Mouse (Mus musculus) mouse trophoblast stem cell (cell line): Measurements from ENCODE around the gene Syne1.

Source experiments
- in situ Hi-C, 2 experiments: fragments of 300-500 bp; cut with MseI, MboI; formaldehyde crosslinking; loops; 2 replicates in 1 of 2; 3 replicates in 1 of 2; pipeline ENCODE4 v1.15.1; 2025

The Syne1 gene

GRCm38 (mm10) chr10:5163286-5163685 is 388.0 kb downstream of the Syne1 start:
- in situ Hi-C loops, result loop anchor here (25.0 kb wide), 1 partner anchor 751 kb away; no protein-coding TSS in a partner anchor

GRCm38 (mm10) chr10:5161394-5161872 is 389.8 kb downstream of the Syne1 start:
- in situ Hi-C loops, result loop anchor here (25.0 kb wide), 1 partner anchor 749 kb away; no protein-coding TSS in a partner anchor

DNA sequence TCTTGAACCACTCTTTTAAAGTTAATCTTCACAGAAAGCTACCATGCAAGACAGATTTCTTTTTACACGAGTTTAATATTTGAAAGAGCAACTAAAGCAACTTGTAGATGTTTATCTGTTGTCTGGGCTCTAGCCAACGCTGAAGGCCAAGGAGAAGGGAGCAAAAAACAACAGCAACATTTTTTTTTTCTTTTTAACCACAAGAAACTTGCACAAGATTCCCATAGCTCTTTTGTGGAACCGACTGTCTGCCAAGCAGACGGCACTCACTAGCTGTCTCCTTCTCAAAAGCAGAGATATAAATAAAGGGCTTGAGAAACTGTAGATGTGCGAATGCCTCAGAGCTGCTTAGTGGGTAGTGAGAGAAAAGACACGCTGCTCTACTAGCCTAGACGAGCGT is 391.6 kb downstream of the Syne1 start:
- in situ Hi-C loops, result loop anchor here (25.0 kb wide), 1 partner anchor 747 kb away; no protein-coding TSS in a partner anchor

DNA sequence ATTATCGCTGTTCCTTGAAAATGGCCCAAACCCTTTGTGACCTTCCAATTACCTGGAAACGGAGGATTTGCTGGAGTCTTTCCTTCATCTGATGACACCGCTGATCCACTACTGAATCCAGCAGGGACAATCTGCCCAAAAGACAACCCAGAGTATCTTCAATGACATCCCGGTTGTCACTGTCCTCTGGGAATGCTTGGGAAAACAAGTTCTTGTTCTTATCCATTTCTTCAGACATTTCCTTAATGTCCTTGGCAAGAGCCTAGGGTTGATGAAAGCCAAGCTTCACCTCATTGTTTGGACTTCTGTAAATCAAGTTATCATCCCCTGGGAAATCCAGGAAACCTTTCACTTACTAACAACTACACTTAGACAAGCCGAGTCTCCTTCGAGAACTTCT is 398.2 kb downstream of the Syne1 start:
- in situ Hi-C loops, result loop anchor here (25.0 kb wide), 1 partner anchor 741 kb away; no protein-coding TSS in a partner anchor

DNA sequence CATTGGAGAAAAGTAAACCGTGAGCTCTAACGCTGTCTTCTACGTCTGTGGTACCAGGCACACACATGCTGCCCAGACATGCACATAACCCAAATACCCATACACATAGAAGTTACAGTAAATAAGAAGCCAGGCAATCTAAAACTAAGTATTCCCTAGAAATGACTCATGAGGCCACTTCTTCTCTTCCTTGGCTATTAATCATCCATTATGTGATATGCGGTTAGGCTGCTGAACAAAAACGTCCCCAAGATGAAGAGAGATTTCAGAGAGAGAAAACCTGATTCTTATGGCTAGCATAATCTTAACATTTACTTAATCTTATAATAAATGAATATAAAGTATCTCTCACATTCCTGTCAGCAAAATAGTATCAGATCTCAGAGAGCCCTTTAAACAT is 409.8 kb downstream of the Syne1 start:
- in situ Hi-C loops, result no loop called here

DNA sequence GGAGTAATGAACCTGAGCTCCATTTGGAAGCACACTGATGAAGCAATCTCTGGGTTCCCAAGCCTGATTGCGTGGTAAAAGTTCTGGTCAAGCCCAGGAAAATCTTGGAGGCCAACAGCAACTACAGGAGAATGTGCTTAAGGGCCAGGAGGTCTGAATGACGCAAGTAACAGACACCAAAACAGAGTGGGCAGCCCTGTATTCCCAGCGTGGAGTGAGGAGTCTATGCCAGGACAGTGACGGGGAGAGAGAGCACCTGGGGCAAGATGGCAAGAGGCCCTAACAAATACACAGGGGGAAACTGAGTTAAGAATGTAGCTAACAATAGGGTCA is 411.4 kb downstream of the Syne1 start:
- in situ Hi-C loops, result no loop called here

DNA sequence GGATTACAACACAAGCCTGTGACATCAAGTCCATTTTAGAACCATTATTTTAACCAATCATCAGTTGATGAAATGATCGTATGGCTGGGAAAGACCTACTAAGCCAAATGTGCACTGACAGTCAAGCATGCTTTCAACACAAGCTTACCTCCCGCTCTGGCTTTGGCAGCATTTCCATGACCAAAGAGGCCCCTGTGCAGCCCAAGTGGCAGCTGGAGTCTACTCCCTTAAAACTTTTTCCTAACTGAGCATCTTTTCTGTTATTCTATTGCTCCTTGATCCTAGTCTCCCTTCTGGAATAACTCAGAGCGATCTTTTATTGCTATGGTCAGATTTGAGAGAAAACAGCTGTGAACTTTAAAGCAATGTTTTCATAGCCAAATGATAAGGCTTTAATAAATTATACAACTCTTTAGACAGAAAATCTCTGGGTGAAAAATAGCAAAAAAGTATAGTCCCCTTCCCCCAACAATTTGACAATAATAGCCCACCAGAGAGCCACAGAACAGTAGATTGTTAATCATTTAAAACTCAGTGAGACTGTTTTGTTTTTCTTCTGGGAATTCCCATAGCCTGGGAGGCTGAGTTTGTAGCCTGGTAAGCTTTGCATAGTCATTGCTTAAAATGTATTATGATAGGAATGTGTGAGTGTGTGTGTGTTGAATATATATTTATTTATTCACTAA is 411.9 kb downstream of the Syne1 start:
- in situ Hi-C loops, result no loop called here

- in situ Hi-C loops, result no loop called here
Measured at GRCm38 (mm10) chr10:5132050-5132449, 419.2 kb downstream of the Syne1 start.

DNA sequence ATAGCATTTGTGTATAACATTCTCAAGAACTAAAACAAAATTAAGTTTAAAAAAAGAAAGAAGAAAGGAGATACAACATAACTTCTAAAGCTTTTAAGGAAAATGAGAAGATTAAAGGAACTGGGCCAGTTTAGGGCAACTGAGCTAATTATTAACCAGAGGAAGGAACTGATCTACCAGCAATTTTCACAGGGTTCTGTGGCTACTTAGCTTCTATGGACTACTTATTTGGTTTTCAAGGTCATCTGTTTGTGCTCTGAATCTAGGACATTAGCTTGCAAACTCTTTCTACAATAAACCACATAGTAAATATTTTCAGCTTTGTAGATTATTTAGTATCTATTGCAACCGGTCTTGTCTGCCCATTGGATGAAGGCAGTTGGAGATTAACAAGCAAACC is 420.8 kb downstream of the Syne1 start:
- in situ Hi-C loops, result no loop called here

GRCm38 (mm10) chr10:5124757-5125156 is 426.5 kb downstream of the Syne1 start:
- in situ Hi-C loops, result no loop called here

DNA sequence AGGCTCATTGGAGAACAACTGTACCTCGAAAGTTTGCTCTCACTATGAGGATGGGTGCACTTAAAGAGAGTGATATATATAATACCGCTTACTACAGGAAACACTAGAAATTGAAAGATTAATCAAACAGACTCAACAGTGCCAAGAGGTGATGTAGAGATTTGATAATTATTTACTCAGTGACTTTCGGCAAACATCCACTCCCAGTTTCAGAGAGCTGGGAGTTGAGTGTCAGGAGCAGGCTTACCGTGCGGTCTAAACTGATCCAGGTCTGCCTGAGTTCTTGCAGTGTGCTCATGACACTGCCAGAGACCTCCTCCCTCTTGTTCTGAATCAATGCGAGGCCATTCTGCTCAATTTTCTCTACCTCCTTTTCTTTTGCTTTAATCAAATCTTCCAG is 434.6 kb downstream of the Syne1 start:
- in situ Hi-C loops, result no loop called here

GRCm38 (mm10) chr10:5116155-5116554 is 435.1 kb downstream of the Syne1 start:
- in situ Hi-C loops, result no loop called here

DNA sequence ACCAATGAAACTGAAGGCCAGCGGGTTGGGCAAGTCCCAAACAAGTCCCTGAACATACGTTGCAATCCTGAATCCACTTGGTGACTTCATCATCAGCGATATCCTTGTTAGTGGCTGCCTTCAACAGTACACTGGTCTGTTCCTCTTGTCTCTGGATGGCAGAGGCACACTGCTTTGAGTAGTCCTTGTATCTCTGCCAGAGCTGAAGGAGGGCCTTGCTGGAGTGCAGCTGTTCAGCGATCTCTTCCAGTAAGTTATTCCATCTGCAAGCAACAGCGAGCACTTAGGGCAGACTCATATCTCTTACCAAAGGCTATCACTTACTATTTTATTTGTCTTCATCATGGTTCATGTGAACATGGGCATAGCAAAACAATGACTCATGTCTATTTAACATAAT is 440.5 kb downstream of the Syne1 start:
- in situ Hi-C loops, result no loop called here

DNA sequence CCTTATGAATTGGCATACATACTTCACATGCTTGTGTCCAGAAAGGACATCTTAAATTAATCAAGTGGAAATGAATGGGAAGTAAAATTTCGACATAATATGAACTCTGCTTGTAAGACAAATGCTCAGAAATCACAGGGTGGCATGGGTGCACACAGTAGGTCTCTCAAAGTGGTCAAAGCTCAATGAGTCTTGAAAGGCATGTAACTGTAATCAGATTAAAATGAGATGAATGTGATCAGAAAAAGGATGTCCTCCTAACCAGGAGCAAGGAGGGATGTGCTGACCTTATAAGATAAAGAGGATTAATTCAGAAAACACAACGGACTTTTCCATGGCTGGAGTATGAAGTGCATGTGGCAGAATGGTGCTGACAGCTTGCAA is 453.5 kb downstream of the Syne1 start:
- in situ Hi-C loops, result no loop called here

DNA sequence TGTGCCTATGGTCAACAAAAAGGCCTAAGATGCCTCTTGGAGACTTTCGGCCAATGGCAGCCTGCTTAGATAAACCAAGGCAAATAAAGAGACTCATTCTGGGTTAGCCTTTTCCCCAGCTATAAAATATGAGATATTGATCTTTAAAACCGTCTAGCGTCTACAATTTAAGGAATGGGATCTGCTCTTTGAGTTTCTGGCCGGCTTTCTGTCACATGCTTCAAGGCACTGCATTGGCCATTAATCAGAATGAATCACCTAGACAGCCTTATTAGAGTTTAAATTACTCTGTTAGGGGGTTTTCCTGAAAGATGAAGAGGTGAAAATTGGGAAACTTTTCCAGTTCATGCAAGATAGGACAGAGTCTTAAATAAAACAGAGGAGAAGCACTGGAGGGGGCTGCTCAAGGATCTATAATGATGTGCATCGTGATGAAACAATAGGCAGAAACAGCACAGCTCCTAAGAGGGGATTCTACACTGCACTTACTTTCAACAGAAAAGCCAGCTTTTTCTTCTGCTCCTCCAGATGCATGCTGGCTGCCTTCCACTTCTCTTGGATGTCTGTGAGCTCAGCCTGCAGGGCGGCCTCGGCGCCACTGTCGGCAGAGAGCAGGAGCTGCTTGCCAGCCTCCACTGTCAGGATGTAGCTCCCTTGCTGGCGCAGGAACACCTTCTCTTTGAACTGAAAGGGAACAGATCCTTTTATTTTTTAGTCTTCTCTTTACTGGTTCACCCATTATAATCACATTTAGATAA is 454.1 kb downstream of the Syne1 start:
- in situ Hi-C loops, result no loop called here

DNA sequence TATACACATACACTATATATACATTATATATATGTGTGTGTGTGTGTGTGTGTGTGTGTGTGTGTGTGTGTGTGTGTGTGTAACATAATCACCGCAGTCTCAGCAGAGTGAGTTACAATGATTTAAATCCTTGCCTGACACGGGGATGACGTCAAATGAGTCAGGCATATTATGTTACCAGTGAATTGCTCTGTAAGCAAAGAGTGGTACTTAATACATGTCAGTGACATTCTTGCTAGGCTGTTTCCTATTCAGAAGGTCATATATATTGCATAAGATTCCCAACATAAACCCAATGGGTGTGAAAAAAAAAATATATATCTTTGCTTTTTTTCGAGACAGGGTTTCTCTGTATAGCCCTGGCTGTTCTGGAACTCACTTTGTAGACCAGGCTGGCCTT is 462.1 kb downstream of the Syne1 start:
- in situ Hi-C loops, result no loop called here

DNA sequence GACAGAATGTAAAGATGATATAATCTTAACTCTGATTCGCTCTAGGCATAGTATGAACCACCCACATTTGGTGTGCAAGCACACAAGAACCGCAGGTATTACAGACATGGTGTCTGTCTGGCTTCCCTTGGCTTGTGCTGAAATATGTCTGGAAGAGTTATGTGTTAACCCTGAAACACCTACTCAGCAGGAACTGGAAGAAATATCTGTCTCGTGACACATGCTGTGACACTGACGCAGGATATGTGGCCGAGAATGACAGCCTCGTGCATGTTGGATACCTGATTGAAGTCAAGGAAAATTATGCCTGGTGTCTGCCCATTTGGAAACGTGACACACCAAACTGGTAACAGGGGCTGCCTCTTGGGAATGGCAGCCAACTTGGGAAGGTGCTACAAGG is 463.9 kb downstream of the Syne1 start:
- in situ Hi-C loops, result no loop called here

DNA sequence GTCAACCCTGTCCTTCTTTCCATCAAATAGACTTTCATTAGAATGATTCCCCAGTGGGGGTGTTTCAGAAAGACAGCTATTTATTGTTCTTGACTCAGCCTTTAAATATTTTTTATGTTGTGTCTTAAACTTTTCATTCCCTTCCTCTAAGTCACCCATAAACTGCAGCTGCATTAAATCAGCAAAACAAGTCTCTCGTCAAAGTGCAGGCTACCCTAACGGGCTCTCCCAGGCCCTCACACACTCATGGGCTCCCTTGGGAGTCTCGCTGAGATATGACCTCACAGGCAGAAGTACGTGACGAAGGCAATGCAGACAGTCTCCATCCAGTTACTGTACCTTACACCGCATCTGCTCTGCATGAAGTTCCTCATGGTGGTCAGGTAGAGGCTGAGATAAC is 465.0 kb downstream of the Syne1 start:
- in situ Hi-C loops, result no loop called here

DNA sequence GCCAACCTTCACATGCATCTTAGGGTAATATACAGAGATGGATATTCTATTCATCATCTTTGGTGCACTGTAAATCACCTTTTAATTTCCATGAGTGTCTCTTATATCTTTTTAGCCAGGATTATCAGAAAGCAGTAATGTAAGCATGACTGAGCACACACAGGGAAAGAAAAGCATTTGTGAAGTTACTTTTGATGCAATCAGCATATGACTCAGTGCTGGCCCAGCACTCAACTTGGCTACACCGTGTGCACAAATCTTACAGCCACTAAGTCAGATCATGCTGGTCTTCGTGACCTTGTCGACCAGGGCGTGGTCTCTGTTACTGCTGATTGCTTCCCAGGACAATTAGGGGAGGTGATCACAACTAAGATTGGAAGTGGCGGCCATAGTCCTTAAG is 465.5 kb downstream of the Syne1 start:
- in situ Hi-C loops, result no loop called here

DNA sequence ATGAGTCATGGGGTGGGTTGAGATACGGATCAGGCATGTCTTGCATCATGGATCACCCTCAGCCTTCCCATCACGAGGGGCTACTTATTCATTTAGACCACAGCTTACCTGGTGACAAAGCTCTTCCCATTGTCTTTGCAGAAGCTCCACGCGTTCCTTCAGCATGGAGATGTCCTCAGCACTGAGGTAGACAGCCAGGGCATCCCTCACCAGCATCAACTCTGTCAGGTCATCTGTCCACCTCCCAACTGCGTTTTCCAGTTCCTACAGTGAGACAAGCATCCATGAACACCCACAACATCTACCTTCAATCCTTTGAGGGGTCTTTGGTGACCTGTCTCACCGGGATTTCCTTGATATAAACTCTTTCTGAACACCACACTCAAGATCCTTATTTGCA is 467.6 kb downstream of the Syne1 start:
- in situ Hi-C loops, result no loop called here

DNA sequence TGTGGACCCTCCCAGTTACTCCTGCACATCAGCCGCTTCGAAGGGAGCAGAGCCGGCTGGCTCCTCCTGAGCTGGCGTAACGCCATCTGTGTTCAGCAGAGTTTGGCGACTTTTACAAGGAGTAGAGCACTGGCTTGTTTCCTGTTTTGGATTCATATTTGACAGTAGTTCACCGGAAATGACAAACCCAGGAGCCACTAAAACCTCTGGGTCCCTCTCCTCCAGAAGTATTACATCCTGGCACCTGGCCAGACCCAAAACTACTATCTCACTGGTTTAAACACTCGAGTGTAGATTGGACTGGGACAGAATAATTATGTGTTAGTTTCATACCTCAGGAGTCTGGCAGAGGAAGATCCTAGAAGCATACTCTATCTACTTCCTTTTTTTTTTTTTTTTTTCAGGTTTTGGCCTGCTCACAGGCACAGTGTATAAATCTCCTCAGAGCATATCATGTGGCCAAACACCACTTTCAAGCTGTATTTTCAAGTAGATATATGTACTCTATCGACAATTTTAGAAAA is 471.3 kb downstream of the Syne1 start:
- in situ Hi-C loops, result no loop called here

DNA sequence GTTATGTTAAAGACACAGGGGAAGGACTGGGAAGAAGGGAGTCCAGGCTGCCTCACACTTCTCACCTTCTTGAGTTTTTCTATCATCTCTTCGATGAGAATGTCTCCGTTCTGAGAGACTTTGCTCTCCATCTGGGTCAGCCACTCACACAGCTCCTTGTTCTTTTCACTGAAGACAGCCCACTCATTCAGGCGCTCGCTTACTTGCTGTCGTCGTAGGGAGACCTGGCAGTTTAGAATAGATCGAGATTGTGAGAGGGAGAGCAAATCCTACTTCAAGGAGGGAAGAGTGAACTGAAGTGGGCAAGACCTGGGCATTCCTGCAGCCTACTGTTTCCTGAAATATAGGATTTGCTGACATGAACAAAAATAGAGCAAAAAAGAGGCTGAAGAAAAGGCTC is 475.6 kb downstream of the Syne1 start:
- in situ Hi-C loops, result no loop called here

DNA sequence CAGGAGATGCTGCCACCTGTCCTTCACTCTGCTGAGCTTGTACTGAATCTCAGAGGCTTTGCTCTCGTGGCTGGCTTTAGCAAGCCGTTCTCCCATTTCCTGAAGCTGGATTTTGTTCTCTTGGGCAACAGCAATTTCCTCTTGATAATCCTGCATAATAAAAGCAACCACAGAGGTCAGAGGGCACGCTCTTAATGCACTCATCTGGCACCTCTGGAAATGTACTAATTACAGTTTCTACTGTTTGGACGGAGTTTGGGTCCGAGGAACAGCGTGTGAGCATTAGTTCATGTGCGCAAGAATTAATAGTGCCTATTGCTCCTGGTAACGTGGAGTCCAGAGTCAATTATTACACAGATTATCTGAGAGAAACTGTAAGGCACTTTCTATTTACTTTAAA is 479.2 kb downstream of the Syne1 start:
- in situ Hi-C loops, result no loop called here
